Mouse (Mus musculus): Measurements from ENCODE around the gene Kif5c.

Gene Kif5c

DNA sequence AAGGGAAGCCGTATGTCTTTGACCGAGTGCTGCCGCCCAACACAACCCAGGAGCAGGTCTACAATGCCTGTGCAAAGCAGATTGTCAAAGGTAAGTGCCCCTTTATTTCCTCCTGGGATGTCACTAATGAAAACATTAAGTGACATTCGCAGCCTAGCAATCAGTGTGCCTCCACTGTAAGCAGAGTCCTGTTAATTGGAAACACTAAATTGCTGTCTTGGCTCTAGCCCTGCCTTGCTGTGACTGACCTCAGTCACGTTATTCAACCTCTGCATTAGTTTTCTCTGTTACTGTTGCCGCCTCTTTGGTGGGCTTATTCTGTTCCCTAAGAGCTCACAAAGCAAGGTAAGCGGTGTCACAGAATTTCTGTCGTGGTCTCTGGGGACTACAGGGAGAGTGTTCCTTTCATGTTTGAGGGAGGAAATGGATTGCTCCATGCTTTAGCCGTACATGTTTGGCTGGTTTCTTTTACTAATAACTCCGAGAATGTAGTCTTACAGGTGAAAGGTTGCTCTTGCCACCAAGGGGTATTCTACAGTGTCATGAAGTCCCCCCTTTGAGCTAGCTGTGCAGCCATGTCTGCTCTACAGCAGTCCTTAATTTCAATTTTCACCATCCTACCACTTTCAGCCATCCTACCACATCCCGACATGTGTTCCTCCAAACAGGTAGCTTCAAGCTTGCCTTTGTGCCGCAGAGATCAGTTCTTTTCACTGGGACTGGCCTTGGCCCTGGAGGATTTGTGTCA, 52.8 kb downstream of the Kif5c start:
- DNase-seq (ENCODE audit: low read depth) = no peak

DNA sequence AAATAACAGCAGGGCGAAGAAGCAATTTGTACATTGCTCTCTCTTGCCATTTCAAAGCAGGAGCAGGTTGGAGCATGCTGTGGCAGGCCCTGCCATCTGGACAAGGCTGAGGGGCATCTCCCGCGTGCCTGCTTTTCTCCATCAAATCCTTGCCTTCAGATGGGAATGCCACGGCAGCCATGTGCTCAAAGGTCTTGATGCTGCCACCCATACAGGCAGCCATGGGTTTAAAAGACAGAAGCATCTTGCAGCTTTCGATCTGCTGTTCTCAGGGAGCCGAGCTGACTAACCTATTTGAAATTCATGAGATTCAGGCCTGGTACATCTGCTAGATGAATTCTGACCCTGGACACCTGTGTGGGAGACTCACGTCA, 53.4 kb downstream of the Kif5c start:
- DNase-seq (ENCODE audit: low read depth) = no peak

DNA sequence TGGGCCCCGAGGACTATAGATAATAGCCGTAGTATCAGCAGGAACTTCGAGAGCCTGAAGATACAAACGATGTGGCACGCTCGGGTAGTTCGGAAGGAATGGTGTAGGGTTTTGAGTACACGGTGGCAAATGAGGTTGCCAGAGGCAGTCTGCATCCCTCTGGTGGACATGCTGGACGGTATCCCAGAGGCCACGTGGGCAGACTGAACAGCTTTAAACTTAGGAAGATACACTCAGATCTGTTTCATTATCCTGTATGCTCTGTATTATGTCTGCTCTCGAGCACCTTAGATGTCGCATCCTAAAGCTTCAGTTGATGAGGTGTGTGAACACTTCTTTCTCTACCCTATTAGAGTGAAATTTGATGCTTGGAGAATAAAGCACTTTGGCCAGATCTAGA, 56.9 kb downstream of the Kif5c start:
- no peak for DNase-seq (ENCODE audit: low read depth)

DNA sequence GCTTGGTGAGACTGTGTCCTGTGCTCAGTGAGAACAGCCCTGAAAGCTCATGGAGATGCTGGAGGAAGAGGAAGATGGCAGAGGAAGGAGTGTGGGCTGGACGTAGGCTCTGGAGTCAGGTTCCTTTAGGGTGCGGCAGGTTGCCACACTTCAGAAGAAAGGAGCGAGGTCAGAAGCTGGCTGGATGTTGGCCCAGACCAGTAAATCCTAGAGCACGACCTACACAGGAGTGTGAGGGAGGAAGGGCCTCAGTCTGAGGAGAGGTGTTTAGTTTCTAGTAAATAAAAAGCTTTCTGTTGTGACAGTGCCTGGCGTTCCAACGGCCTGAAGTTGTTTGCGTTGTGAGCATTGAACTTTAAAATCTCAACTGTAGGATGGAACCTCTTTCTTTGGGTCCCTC, 59.3 kb downstream of the Kif5c start:
- no peak for DNase-seq (ENCODE audit: low read depth)

DNA sequence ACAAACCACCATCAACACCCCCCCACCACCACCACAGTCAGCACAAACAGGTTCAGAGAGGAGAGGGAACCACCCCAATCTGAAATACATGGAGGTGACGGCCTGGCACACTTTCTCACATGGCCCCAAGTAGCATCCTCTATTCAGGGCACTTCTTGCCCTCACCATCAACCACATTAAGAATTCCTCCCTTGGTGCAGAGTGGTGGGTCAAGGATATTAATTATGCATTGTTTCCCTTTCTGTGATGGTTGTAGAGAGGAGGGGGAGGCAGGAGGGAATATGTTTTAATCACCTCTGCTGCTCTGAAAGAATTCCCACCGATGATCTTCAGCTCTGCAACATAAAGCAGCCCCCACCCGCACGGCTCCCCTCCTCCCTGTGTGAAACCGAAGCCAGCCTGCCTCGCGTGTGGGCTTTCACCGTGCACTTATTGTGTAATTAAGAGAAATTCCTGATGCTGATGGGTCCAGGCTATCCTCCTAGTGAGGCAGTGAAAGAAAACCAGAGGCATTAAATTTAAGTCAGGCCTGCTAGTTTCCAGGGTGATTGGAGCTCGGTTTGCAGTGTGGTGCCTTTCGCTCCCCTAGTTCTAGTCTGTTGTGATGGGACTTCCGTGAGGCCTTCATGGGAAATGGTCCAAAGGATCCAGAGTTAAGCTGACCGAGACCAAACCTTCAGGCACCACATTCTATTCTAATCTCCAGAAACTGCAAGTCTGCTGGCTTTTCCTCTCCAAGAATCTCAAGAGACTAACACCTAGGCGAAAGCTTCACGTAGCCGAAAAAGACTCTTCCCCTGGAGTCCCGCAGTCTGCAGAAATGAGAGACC, 60.3 kb downstream of the Kif5c start:
- DNase-seq (ENCODE audit: low read depth) = no peak

DNA sequence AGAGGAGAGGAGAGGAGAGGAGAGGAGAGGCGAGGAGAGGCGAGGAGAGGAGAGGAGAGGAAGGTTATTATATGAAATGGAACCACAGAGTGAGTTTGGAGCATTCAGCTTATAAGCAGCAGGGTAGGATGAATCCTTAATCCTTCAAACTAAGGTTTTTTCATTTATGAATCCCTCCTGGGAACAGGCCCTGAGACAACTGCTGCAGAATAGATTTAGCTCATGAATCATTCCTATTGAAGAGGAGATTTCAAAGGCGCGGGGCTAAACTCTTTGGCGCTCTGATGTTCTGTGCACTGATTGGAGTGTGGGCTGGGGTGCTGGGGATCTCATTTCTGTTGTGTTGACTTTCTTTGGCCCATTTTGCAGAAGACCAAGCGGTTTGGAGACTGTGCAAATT, 63.7 kb downstream of the Kif5c start:
- no peak for DNase-seq (ENCODE audit: low read depth)

DNA sequence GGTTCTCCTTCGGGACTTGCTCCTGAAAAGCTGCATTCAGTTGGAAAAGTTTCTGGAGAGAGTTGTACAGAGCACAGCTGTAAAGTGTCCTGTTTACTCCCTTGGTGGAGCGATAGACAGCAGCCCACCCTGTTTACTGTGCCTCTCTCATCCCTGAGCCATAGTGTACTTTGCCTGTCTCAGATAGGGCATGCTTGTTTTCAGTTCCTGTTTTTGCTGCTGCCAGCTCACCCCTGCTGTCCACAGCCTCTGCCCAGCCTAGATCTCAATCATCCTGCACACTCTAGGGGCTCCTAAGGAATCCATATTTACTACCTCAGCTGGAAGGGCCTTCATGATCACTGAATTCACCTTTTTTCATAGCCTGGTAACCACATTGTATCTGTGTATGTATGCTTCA, 65.7 kb downstream of the Kif5c start:
- DNase-seq (ENCODE audit: low read depth) = no peak

DNA sequence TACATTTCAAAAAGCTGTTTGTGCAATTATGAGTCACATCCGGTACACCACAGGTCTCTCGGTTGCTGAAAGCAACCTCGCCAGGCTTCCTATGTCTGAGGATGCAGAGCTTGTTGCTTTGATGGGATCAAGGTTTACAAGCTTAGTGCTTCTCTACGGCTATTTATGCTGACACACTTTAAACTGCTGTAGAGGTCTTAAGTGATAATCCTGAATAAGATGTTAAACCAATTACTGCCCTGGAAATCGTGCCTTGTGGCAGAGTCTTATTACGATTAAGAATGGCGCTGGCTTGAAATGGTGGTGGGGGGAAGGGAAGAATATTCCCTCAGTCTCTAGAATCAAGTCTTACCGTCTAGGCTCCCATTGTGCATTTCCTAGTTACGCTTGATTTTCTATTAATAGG, 71.3 kb downstream of the Kif5c start:
- DNase-seq (ENCODE audit: low read depth) = peak; percentile 66

DNA sequence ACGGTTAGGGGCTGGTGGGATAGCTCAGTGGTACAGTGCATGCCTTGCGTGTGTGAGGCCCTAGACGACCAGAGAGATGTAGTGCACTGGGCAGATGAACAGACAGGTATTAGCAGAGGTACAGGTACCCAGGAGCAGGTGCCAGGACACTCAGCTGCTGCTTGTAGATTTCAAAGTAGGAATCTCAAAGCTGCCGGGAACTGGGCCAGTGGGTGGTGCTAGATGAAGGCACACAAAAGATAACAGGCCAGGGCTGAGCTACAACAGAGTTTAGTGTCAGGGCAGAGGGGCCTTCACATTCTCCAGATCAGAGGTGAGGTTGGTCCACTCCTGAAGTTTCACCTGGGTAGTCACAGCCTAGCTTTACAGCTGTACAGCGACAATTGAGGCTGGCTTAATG, 72.3 kb downstream of the Kif5c start:
- no peak for DNase-seq (ENCODE audit: low read depth)

DNA sequence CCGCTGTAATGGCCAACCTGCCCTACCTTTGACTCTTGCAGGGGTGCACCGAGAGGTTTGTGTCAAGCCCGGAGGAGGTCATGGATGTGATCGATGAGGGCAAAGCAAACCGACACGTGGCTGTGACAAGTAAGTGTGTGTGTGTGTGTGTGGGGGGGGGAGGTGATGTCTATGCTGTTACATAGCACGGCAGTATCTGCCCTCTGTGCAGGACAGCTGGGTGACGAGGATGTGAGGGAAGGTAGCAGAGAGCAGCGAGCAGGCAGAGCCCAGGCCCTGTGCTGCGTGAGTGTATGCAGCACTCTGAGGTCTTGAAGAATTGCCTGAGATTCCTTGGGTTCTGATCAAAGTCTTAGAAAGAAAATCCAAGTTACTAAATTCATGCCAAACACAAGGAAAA, 75.6 kb downstream of the Kif5c start:
- no peak for DNase-seq (ENCODE audit: low read depth)

DNA sequence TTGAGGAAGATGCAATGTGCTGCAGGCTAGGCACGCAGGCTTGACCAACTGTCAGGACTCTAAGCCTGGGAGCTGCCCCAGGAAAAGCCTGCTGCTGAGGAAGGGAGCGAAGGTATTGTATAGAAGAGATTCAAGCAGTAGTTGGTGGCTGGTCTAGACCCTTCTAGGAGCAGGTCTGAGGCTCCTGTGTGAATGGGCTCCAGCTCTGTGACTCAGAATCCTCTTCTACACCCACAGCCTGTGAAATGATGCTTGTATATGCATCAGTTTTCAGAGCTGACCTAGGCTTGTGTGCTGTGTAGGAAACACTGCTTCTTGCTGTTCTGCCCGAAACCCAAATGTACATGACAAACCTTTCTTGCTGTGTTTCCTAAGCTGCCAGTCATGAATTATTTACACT, 76.4 kb downstream of the Kif5c start:
- no peak for DNase-seq (ENCODE audit: low read depth)

DNA sequence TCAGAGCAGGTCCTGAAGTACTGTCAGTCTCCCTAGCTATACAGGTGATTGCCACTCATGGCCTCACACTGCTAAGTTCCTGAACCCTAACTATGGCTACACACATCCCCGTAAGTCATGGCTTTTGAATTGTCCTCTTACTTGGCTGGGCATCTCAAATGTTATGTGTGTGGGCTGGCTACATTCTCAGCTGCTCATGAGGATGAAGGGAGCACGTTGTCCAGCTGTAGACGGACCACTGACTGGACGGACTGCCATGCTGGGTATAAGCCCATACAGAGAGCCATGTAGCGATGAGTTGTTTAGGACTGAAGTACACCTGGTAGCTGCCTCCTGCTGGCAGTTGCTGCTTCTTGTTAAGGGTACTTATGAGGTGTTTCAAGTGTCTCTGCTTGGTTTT, 79.8 kb downstream of the Kif5c start:
- DNase-seq (ENCODE audit: low read depth) = no peak

DNA sequence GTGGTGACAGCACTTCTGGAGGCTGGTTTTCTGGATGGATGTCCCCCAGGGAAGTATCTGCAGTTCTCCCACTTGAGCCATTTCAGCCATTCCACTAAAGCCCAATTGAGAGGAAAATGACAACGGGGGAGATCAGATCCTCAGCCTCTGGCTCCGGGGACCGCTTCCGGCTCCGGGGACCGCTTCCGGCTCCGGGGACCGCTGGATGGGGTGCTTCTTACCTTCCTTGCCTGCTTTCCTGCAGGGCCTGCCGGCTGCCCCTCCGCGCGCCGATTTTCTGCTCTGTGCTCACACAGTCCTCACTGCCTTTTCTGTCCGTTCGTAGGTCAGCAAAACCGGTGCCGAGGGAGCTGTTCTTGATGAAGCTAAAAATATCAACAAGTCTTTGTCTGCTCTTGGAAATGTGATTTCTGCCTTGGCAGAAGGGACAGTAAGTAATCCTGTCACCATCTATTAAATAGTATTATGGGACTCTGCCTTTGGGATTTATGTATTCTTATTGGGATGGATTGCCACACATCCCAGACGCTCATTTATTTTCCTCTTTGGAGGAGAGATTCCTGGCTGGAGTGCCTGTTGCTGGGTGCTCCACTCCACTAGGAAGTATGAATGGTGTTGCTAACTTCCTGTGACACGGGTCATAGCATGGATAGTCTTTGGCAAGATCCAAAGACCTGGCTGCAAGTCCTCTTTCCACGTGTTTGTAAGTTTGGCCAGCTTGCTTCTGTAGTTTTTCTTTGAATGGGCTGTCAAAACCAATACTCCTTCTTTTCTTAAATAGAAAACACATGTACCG, 81.3 kb downstream of the Kif5c start:
- DNase-seq (ENCODE audit: low read depth) = no peak

DNA sequence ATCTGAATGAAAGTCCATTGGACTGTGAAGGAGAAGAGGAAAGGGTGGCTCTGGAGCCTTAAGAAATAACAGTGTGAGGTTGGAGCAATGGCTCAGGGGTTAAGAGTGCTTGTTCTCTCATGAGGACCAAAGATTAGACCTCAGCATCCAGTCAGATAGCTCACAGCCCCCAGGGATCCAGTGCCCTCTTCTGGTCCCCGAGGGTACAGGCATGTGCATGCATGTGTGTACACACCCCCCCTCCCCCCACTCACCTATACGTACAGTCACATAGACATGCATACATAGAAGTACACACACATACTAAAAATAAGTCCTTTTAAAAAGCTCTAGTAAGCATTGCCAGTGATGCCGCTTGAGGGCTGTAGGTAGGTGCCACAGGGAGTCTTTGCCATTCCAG, 91.1 kb downstream of the Kif5c start:
- peak; percentile 39 for DNase-seq (ENCODE audit: low read depth)

DNA sequence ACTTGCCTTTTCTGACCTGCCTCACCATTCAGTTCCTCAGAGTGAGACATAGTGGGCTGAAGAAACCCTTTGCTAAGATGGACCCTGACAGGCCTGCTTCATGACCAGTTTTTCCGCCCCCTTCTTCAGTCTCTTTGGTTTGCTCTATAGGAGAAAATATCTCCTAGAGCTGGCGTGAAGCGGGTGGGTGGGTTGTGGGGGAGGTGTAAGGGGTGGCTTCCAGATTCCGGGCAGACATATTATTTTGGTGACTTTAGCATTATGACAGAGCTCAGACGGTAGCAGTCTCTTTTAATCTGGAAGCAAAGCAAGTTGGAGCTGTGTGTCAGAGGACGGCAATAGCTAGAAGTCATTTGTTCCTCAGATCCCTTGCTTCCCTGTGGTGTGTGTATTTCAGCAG, 92.6 kb downstream of the Kif5c start:
- no peak for DNase-seq (ENCODE audit: low read depth)

DNA sequence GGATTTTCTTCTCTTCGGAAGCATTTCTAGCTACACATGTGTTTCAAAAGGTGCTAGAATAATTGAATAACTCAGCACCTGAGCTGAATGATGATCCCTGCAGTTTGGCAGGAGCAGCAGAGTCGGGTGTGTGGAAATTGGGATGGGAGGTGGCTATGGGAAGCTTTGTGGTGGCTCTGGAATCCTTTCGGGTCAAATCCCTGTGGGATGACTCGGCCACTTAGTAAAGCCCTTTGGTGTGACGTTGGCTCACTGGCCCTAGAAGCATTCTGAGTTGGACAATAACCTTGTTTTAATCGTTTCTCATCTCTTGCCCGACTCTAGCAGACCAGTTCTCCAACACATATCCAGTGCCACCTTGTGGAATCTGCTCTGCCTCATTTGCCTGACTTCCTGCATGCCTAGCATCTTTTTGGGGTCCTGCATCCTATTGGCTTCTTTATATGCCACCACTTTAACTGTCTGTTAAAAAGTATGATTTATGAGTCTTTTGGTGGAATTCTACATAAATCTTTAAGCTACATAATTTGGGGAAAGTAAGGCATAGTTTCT, 93.3 kb downstream of the Kif5c start:
- no peak for DNase-seq (ENCODE audit: low read depth)

DNA sequence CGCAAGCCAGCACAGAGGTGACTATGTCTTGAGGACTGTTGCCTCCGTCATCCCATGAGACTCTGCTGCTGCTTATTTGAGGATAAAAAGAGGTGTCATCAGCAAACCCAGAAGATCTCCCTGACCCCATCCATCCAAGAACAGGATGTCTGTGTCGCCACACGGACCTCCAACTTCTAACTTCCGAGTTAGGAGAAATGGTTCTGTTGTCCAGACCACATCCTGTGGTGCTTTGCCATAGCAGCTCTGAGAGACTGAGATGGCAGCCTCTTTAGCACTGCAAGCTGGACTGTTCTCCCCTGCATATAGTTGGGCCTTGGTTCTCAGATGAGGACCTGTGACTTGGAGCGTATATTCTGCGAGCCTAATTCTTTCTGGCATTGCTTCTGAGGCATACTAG, 97.4 kb downstream of the Kif5c start:
- peak; percentile 67 for DNase-seq (ENCODE audit: low read depth)

DNA sequence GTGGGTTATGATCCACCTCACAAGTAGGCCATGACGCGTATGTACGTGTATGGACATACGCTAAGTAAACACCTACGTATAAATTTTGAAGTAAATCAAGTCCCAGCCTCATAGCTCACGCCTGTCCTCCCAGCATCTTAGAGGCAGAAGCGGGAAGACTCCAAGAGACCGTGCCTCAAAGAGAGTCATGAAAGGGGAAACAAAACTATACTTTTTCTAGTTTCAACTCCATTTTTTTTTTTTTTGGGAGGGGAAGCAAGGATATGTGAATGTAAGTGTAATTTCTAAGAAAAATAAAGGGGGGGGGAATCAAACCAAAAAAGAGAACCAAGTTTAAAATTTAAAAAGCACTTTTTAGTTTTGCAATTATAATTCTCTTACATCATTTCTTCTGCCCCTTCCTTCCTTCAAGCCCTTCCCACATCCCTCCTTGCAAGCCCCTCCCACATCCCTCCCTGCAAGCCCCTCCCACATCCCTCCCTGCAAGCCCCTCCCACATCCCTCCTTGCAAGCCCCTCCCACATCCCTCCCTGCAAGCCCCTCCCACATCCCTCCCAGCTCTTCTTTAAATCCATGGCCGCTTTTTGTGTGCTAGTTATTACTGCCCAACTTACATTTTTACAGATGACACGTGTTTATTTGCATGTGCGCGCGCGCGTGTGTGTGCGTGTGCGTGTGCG, 98.5 kb downstream of the Kif5c start:
- DNase-seq (ENCODE audit: low read depth) = peak; percentile 64

DNA sequence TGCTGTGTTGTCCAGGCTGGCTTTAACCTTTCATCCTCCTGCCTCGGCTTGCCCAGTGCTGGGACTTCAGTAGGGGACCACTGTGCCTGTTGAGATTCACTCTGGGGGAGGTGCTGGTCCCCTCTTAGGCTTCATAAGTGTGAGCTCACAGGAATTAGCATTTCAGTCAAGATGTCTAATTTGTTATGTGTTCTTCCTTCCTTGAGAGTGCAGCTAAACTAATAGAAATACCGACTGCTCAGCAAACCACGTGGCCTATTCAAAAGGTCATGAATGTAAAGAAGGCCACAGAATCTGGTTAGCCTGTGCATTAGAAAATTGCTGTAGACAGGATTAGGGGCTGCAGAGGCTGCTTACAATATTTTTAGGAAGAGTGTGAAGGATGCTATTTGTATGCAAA, 99.4 kb downstream of the Kif5c start:
- no peak for DNase-seq (ENCODE audit: low read depth)

DNA sequence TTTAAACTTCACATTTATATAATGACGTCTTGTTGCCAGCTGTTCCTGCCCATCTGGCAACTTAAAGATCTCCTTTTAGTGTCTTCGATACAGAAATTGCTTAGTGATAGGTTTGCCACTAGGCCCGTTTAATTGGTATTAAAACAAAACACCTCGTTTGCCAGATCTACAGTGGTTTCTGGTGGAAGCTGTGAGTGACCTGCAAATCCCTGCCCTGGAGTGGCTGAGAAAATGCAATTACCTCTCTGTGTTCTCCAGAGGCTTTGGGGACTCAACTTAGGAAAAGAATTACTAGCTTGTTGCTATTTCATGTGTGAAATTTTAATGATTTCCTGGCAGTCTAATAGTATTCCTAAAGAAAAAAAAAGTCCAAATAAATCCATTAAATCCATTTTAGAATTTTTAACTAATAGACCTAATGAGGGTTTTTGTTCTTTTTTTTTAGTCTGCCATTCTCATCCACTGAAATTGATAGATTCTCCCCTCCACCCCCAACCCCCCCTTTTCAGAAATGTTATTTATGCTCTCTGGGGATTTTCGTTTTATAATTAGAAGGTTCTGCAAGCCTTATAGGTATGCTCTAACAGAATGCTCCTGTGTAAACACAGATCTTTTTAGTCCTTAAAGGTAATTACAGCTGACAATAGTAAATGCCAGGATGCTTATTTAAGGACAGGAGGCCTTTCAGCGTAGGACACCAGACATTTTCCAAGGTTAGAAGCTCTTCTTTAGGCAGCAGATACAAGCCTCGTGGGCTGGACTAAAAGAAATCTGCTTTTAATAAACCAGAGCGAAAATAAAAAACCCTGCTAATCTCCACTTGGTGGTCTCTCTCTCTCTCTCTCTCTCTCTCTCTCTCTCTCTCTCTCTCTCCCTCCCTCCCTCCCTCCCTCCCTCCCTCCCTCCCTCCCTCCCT, 100.1 kb downstream of the Kif5c start:
- DNase-seq (ENCODE audit: low read depth) = no peak

DNA sequence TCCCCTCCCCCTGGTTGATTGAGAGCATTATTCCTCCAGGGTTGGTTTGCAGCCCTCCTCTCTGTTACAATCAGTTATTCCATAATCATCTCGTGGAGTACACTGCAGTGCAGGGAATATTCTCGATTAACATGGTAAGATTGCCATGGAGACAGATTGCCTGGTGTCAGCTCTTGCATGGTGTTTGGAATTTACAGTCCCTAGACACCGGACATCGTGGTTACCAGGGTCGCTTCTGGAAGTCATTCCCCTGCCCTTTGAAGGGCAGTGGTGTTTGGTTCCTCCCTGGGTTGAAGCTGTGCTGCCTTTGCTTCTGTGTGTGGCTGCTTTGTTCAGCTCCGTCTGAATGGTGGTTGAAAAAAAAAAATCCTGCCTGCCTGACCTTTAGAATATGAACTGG, 100.8 kb downstream of the Kif5c start:
- no peak for DNase-seq (ENCODE audit: low read depth)

Measured in 416B (cell line).